Mouse (Mus musculus): ENCODE data around the gene Tshb.
A peak's percentile ranks its signal among the peaks of the same experiment; 100 is the strongest.

Tshb gene

DNA sequence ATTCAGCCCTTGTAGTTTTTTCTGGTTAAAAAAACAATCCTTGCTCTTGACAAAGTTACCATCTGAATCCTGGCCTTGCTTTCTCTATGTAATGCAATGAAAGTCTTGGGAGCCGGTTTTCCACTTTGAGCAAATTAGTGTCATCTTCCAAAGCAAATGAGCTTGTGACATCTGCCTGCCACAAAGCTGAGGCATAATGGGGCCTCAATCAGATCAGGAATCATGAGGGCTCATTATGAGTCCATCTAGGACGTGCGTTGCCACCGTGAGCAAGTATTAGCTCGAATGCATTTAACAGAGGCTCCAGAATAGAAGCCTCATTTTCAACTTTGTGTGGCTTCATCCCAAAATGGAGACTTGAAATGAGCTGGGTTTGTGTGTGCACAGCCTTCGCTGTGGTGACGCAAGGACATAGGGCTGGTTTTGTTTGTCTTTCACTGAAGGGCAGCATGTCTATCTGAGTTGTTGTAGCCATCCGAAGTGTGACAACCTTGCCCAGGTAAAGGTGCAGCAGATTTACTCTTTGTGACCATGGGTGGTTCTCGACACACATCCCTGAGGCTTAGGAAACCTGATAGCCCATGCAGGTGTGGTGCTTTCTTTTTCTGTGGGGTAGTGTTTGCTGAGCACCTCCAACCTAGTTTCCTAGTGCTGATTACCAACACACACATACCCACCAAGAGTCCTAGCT is 38.6 kb downstream of the Tshb start:
- Histone ChIP-seq H3K27me3 (ENCODE audit: insufficient read depth, low read length) (peaks cover 3% of the 10 kb centered on the region; the same call in 1 of the 2 replicates), H3K4me3 (replicated peaks; ENCODE audit: low read length) (no peak overlapping the region), H3K9me3 (ENCODE audit: low read length) (no peaks in the 10 kb centered on the region), H3K36me3 (ENCODE audit: insufficient read depth, low read length) (no peaks in the 10 kb centered on the region), H3K4me1 (replicated peaks; ENCODE audit: low read depth, low read length) (peaks cover 13% of the 10 kb centered on the region)
- TF ChIP-seq NANOG (IDR thresholded peaks at IDR 0.05; ENCODE audit: borderline replicate concordance, low read length) (no peak), CTCF (conservative IDR thresholded peaks at IDR 0.05; ENCODE audit: low read length) (no peak), POU5F1 (IDR thresholded peaks at IDR 0.05; ENCODE audit: borderline replicate concordance, low read length) (no peak)

DNA sequence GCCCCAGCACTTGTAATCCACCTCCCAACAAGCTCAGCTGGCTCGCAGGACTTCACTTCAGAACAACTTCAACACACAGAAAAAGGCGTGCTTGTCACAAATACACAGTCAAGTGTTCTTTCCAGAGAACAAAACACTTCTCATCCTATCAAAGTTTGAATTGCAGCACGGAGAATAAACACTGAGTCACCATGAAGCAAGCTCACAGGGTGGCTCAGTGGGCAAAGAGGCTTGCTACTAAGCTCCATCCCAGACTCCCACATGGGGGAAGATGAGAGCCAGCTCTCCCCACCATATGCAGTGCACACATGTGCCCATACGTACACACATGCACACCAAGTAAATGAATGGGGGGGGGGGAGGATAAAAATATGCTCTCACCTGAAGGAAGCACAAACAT is 39.3 kb downstream of the Tshb start:
- Histone ChIP-seq H3K9me3 (ENCODE audit: low read length) (no peaks in the 10 kb centered on the region), H3K27me3 (ENCODE audit: insufficient read depth, low read length) (peaks cover 7% of the 10 kb centered on the region; the same call in 1 of the 2 replicates), H3K36me3 (ENCODE audit: insufficient read depth, low read length) (no peaks in the 10 kb centered on the region), H3K4me3 (replicated peaks; ENCODE audit: low read length) (no peak overlapping the region), H3K4me1 (replicated peaks; ENCODE audit: low read depth, low read length) (peaks cover 11% of the 10 kb centered on the region)
- TF ChIP-seq CTCF (conservative IDR thresholded peaks at IDR 0.05; ENCODE audit: low read length) = no peak
- no peak for TF ChIP-seq POU5F1 (IDR thresholded peaks at IDR 0.05; ENCODE audit: borderline replicate concordance, low read length)
- TF ChIP-seq NANOG (IDR thresholded peaks at IDR 0.05; ENCODE audit: borderline replicate concordance, low read length) = no peak

DNA sequence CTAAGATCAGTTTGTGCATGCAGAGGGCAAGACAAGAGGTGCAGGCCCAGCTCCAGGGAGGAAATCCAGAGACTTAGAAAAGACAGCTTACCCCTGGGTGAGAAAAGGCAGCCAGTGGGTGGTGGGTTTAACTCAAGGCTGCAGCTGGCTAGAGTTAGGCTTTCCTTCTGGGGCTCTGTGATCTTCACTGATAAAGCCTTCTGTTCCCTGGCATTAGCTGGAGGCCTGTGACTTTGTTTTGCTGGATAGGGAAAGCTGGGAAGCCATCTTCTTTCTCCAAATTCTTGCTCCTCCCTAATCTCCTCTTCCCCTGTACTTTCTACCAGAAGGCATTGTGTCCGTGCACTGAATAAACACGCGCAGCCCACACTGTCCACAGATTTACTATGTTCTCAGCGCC is 39.8 kb downstream of the Tshb start:
- no peaks in the 10 kb centered on the region for H3K36me3 ChIP-seq (ENCODE audit: insufficient read depth, low read length)
- no peak overlapping the region for H3K4me3 ChIP-seq (replicated peaks; ENCODE audit: low read length)
- H3K27me3 ChIP-seq (ENCODE audit: insufficient read depth, low read length) = peaks cover 12% of the 10 kb centered on the region; the same call in 1 of the 2 replicates
- no peaks in the 10 kb centered on the region for H3K9me3 ChIP-seq (ENCODE audit: low read length)
- peaks cover 10% of the 10 kb centered on the region; the same call in 1 of the 2 replicates for H3K4me1 ChIP-seq (replicated peaks; ENCODE audit: low read depth, low read length)
- TF ChIP-seq CTCF (conservative IDR thresholded peaks at IDR 0.05; ENCODE audit: low read length) (no peak), NANOG (IDR thresholded peaks at IDR 0.05; ENCODE audit: borderline replicate concordance, low read length) (no peak), POU5F1 (IDR thresholded peaks at IDR 0.05; ENCODE audit: borderline replicate concordance, low read length) (no peak)

DNA sequence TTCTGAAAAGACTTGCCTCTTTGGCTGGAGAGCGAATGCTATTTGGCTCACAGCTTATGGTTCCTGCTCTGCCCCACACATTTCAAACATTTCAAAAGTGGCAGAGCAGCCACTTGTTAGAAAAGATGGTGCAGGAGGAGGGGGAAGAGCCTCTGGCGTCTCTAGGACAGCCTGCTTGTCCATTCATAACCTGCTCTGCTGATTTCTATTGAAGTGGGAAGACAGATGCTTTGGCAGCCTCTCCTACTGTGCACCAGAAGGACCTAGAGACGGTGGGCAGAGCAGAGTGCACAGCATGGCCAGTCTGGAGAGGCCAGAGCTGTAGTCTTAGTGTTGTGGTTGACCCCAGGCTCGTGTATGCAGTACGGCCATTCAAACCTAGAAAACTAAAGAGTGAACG is 43.6 kb downstream of the Tshb start:
- H3K4me1 ChIP-seq (replicated peaks; ENCODE audit: low read depth, low read length) = peaks cover 14% of the 10 kb centered on the region
- peaks cover 46% of the 10 kb centered on the region for H3K27me3 ChIP-seq (ENCODE audit: insufficient read depth, low read length)
- H3K36me3 ChIP-seq (ENCODE audit: insufficient read depth, low read length) = no peaks in the 10 kb centered on the region
- H3K9me3 ChIP-seq (ENCODE audit: low read length) = no peaks in the 10 kb centered on the region
- H3K4me3 ChIP-seq (replicated peaks; ENCODE audit: low read length) = no peak overlapping the region
- TF ChIP-seq NANOG (IDR thresholded peaks at IDR 0.05; ENCODE audit: borderline replicate concordance, low read length) (no peak), CTCF (conservative IDR thresholded peaks at IDR 0.05; ENCODE audit: low read length) (no peak), POU5F1 (IDR thresholded peaks at IDR 0.05; ENCODE audit: borderline replicate concordance, low read length) (no peak)

DNA sequence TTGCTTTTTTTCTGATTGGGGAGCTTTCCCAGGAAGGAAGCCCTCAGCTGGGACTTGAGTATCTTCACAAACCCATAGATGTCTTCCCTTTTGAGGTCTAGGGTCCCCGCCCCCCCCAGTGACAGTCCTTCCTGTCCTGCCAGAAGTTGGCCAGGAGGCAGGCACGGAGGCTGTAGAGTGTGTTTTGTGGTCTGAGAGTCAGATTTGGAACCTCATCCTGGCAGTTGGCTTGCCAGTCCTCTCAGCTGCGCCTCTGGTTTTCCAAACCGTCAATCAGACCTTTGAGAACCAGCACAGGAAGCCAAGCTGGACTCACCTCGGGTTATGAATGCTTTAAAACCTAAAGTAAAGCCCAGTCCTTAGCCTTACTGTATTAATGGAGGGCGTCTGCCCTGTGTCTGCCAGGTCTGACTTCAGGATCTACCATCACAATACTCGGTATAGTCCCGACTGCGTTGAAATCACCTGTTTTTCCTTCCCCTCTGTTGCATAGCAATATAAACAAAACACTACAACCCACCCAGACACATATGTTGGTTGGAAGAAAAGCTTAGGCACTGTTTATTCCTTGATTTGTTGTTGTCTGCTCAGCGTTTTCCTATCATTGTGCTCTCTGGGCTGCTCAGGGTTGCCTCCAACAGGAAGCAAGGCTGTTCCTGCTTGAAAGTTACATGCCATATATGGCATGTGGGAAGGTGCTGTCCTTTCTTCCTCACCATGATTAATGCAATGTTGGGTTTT is 44.2 kb downstream of the Tshb start:
- peaks cover 52% of the 10 kb centered on the region for H3K27me3 ChIP-seq (ENCODE audit: insufficient read depth, low read length)
- no peak overlapping the region for H3K4me3 ChIP-seq (replicated peaks; ENCODE audit: low read length)
- H3K36me3 ChIP-seq (ENCODE audit: insufficient read depth, low read length) = no peaks in the 10 kb centered on the region
- H3K4me1 ChIP-seq (replicated peaks; ENCODE audit: low read depth, low read length) = peaks cover 15% of the 10 kb centered on the region
- TF ChIP-seq NANOG (IDR thresholded peaks at IDR 0.05; ENCODE audit: borderline replicate concordance, low read length) (no peak), POU5F1 (IDR thresholded peaks at IDR 0.05; ENCODE audit: borderline replicate concordance, low read length) (no peak), CTCF (conservative IDR thresholded peaks at IDR 0.05; ENCODE audit: low read length) (no peak)
- no peaks in the 10 kb centered on the region for H3K9me3 ChIP-seq (ENCODE audit: low read length)

DNA sequence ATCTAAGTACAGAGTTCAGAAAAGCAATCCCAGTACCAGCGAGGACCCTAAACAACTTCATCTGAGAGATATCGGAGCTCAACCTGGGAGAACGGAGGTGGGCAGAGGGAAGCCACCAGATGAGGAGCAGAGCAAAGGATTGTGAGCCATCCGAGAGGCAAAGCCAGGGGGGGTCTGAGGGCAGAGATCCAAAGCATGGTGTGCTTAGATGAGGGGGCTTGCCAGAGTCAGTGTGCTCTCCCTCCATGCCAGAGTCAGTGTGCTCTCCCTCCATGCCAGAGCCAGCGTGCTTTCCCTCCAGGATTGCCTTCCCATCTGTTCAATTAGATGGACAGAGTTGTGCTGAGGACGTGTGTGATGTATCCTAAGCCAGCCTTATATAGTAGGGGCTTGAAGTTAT is 45.4 kb downstream of the Tshb start:
- TF ChIP-seq NANOG (IDR thresholded peaks at IDR 0.05; ENCODE audit: borderline replicate concordance, low read length) (no peak), CTCF (conservative IDR thresholded peaks at IDR 0.05; ENCODE audit: low read length) (no peak), POU5F1 (IDR thresholded peaks at IDR 0.05; ENCODE audit: borderline replicate concordance, low read length) (no peak)

DNA sequence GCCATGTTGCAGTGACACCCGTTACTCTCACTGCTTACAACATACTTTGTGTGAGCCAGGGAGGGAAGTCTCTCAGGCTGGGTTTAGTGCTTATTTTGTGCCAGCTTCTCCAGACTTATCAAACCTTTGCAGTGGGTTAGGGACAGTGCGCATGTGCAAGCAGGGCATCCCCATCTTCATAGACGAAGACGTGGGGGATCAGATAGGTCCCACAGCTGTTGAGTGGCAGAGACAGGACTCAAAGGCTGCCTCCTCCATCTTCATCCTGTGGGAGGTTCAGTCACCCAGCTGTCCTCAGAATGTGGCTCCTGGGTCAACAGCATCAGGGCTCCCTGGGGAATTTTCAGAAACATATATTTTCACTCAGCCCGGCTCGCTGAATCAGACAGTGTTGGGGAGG is 46.1 kb downstream of the Tshb start:
- no peaks in the 10 kb centered on the region for H3K9me3 ChIP-seq (ENCODE audit: low read length)
- no peaks in the 10 kb centered on the region for H3K36me3 ChIP-seq (ENCODE audit: insufficient read depth, low read length)
- TF ChIP-seq NANOG (IDR thresholded peaks at IDR 0.05; ENCODE audit: borderline replicate concordance, low read length) (no peak), POU5F1 (IDR thresholded peaks at IDR 0.05; ENCODE audit: borderline replicate concordance, low read length) (no peak), CTCF (conservative IDR thresholded peaks at IDR 0.05; ENCODE audit: low read length) (no peak)
- H3K4me3 ChIP-seq (replicated peaks; ENCODE audit: low read length) = no peak overlapping the region
- peaks cover 62% of the 10 kb centered on the region for H3K27me3 ChIP-seq (ENCODE audit: insufficient read depth, low read length)
- H3K4me1 ChIP-seq (replicated peaks; ENCODE audit: low read depth, low read length) = peaks cover 15% of the 10 kb centered on the region

More for the DNA sequence above, 45.4 kb downstream of the Tshb start:
- peaks cover 59% of the 10 kb centered on the region for H3K27me3 ChIP-seq (ENCODE audit: insufficient read depth, low read length)
- H3K36me3 ChIP-seq (ENCODE audit: insufficient read depth, low read length) = no peaks in the 10 kb centered on the region
- peaks cover 15% of the 10 kb centered on the region for H3K4me1 ChIP-seq (replicated peaks; ENCODE audit: low read depth, low read length)
- no peaks in the 10 kb centered on the region for H3K9me3 ChIP-seq (ENCODE audit: low read length)
- H3K4me3 ChIP-seq (replicated peaks; ENCODE audit: low read length) = no peak overlapping the region

DNA sequence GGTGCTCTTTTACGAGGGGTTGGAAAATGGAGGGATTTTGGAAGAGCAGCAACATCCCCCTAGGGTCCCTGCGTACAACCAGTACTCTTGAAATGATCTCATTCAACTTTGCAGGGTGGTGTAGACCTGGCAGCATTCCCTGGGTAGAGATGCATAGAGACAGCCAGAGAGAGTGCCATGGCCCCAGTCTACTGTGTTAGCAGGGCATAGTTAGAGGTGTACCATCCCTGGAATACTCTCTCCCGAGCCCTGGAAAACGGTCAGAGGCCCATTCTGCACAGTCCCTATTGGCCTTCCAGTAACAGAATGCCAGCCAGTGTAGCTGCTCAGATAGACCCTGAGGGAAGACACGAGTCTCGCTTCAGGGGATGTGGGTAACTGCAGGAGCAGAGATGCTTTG is 46.9 kb downstream of the Tshb start:
- TF ChIP-seq POU5F1 (IDR thresholded peaks at IDR 0.05; ENCODE audit: borderline replicate concordance, low read length) (no peak), CTCF (conservative IDR thresholded peaks at IDR 0.05; ENCODE audit: low read length) (no peak), NANOG (IDR thresholded peaks at IDR 0.05; ENCODE audit: borderline replicate concordance, low read length) (no peak)
- Histone ChIP-seq H3K36me3 (ENCODE audit: insufficient read depth, low read length) (no peaks in the 10 kb centered on the region), H3K4me3 (replicated peaks; ENCODE audit: low read length) (peak overlapping the region; percentile 86), H3K9me3 (ENCODE audit: low read length) (no peaks in the 10 kb centered on the region), H3K27me3 (ENCODE audit: insufficient read depth, low read length) (peaks cover 62% of the 10 kb centered on the region), H3K4me1 (replicated peaks; ENCODE audit: low read depth, low read length) (peaks cover 15% of the 10 kb centered on the region)
